Mouse (Mus musculus) erythroblast, embryonic 14.5 days (primary cell): ENCODE results near the gene Gm20661. TPM values are rescaled to one million over a fixed set of nuclear protein-coding genes. Genes with fewer than 3 reads are reported as not detected.

ENCODE experiments used
- H3K27me3 ChIP-seq: 2 replicates; pipeline ENCODE4 v1.6.1; 2012; ENCODE audit warnings: inconsistent platforms; ENCODE audit not compliant: control insufficient read depth
- H3K36me3 ChIP-seq: 2 replicates; pipeline ENCODE4 v1.6.1; 2012; ENCODE audit warnings: mild to moderate bottlenecking, inconsistent platforms; ENCODE audit not compliant: control insufficient read depth
- H3K4me1 ChIP-seq: 2 replicates; pipeline ENCODE4 v1.6.1; 2012; ENCODE audit warnings: inconsistent platforms; ENCODE audit not compliant: control insufficient read depth
- H3K4me3 ChIP-seq: replicated peaks from 2 replicates; pipeline ENCODE3; 2012; ENCODE audit warnings: moderate library complexity, mild to moderate bottlenecking, inconsistent platforms
- H3K9me3 ChIP-seq: 2 replicates; pipeline ENCODE4 v1.6.1; 2012; ENCODE audit warnings: low read length, inconsistent platforms, mixed read lengths; ENCODE audit not compliant: control insufficient read depth
- GATA1 ChIP-seq: IDR thresholded peaks from 2 replicates; pipeline ENCODE4 v1.6.1; 2012; ENCODE audit warnings: low read length, inconsistent platforms, mixed read lengths
- TAL1 ChIP-seq: IDR thresholded peaks from 3 replicates; pipeline ENCODE4 v1.6.1; 2012; ENCODE audit warnings: low read length, inconsistent platforms, mixed read lengths
- polyA plus RNA-seq: library from polyadenylated mRNA; stranded (reverse); fragments of >175 nt; gene quantifications from 2 replicates; pipeline ENCODE4 v1.2.3, GENCODE M21; 2012

The Gm20661 gene
- polyA plus RNA-seq, 1 experiment, result 0.06 TPM

- Histone ChIP-seq H3K36me3 (peaks cover 26% of the 10 kb centered on the region), H3K9me3 (no peaks in the 10 kb centered on the region), H3K4me1 (peaks cover 36% of the 10 kb centered on the region), H3K27me3 (no peaks in the 10 kb centered on the region; the same call in 1 of the 2 replicates), H3K4me3 (peak within 1 kb of the TSS; percentile 84)
- TF ChIP-seq GATA1 (no peak), TAL1 (no peak)
Measured at GRCm38 (mm10) chr9:107949922-107950235, 33.0 kb upstream of the Gm20661 start, which contains the start of gene Traip. Gene Traip, plus strand, starts transcription at chr9:107950136.

- Histone ChIP-seq H3K4me1 (peaks cover 37% of the 10 kb centered on the region), H3K27me3 (no peaks in the 10 kb centered on the region; the same call in 1 of the 2 replicates), H3K36me3 (peaks cover 34% of the 10 kb centered on the region), H3K9me3 (no peaks in the 10 kb centered on the region), H3K4me3 (peak overlapping the region; percentile 84)
- TF ChIP-seq TAL1 (no peak), GATA1 (peak; percentile 67)
Measured at GRCm38 (mm10) chr9:107950460-107951355, 32.1 kb upstream of the Gm20661 start.

DNA sequence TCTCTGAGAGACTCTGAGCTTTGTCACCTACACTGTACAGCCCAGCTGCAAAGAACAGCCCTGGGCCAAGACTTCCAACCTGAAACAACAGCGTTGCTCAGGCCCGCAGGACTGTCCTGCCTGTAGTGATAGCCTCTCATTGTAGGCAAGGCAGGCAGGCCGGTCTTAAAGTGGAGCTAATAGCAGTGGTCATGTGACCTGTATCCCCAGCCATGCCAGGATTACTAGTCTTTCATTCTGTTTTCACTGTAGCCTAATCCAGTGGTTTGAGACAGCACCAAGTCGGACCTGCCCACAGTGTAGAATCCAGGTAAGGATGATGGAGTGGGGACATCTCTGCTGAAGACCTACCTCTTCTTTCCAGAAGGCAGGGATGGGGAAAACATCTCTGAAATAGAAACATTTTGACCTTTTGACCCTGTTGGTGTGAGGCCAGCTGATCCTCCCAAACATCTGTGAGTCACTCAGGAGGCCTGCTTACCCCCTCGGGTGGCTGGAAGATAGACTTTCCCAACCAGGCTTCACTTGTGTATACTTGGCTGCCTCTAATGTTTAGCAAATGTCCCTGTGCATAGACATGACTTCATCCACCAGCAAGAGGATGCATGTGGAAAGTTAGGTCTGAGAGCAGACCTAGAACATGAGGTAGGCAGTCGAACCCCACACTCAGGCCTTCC is 27.1 kb upstream of the Gm20661 start:
- Histone ChIP-seq H3K9me3 (no peaks in the 10 kb centered on the region), H3K36me3 (peaks cover 85% of the 10 kb centered on the region), H3K27me3 (no peaks in the 10 kb centered on the region), H3K4me1 (peaks cover 24% of the 10 kb centered on the region), H3K4me3 (no peak overlapping the region)
- TF ChIP-seq GATA1, result no peak
- no peak for TF ChIP-seq TAL1

- no peak for TF ChIP-seq TAL1
- no peak for TF ChIP-seq GATA1
- Histone ChIP-seq H3K4me3 (no peak overlapping the region), H3K27me3 (no peaks in the 10 kb centered on the region), H3K4me1 (peaks cover 12% of the 10 kb centered on the region), H3K9me3 (no peaks in the 10 kb centered on the region), H3K36me3 (peaks cover 94% of the 10 kb centered on the region)
Measured at GRCm38 (mm10) chr9:107957141-107957540, 25.7 kb upstream of the Gm20661 start.

- Histone ChIP-seq H3K36me3 (peaks cover 100% of the 10 kb centered on the region), H3K4me3 (no peak overlapping the region), H3K4me1 (peaks cover 15% of the 10 kb centered on the region), H3K27me3 (no peaks in the 10 kb centered on the region), H3K9me3 (no peaks in the 10 kb centered on the region)
- TF ChIP-seq GATA1 (no peak), TAL1 (no peak)
Measured at GRCm38 (mm10) chr9:107959896-107960295, 23.0 kb upstream of the Gm20661 start.

- no peak overlapping the region for H3K4me3 ChIP-seq
- no peaks in the 10 kb centered on the region for H3K9me3 ChIP-seq
- no peak for TF ChIP-seq GATA1
- no peak for TF ChIP-seq TAL1
- peaks cover 100% of the 10 kb centered on the region for H3K36me3 ChIP-seq
- no peaks in the 10 kb centered on the region for H3K27me3 ChIP-seq
- peaks cover 15% of the 10 kb centered on the region for H3K4me1 ChIP-seq
Measured at GRCm38 (mm10) chr9:107960928-107961327, 21.9 kb upstream of the Gm20661 start.

GRCm38 (mm10) chr9:107961351-107961762 is 21.5 kb upstream of the Gm20661 start:
- Histone ChIP-seq H3K36me3 (peaks cover 100% of the 10 kb centered on the region), H3K9me3 (no peaks in the 10 kb centered on the region), H3K4me3 (no peak overlapping the region), H3K4me1 (peaks cover 17% of the 10 kb centered on the region), H3K27me3 (no peaks in the 10 kb centered on the region)
- TF ChIP-seq TAL1, result no peak

DNA sequence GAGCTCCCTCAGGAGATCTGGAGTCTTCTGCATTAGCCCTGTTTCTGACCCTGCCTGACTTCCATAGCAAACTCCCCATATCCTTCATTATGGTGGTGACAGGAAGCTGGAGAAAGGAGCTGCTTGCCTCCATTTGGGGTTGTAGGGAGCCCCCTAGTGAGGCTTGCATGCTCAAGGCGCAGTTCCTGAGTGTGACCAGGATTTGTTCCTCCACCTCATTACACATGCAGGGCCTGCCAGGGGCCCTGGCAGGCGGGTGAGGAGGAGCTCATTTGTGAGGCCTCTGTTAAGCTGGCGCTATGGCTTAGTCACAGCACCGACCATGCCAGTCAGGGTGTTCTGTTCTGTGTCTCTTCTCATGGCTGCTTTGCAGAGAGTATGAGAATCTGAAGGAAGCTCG is 21.0 kb upstream of the Gm20661 start:
- H3K4me1 ChIP-seq, result peaks cover 22% of the 10 kb centered on the region
- peaks cover 100% of the 10 kb centered on the region for H3K36me3 ChIP-seq

DNA sequence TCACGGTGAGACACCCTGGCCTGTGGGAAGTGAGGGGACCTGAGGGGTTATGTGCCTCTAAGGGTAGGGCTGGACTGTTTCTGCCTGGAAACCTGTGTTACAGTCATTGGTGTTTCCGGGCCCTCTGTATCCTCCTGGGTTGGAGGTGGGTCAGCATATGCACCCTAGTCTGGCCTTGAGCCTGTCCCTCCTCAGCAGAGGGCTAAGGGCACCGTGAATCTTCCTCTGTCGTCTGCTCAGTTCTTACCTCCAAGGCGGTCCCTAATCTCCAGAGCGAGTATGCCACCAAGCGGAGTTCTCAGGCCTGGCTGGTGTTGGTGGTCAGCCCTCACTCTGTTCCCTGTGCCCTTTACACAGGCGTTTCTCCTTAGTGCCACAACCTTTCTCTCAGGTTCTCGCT is 19.9 kb upstream of the Gm20661 start:
- Histone ChIP-seq H3K27me3 (no peaks in the 10 kb centered on the region), H3K36me3 (peaks cover 99% of the 10 kb centered on the region), H3K4me1 (peaks cover 23% of the 10 kb centered on the region), H3K9me3 (no peaks in the 10 kb centered on the region), H3K4me3 (no peak overlapping the region)
- TF ChIP-seq GATA1 (no peak), TAL1 (no peak)

More for the DNA sequence above, 21.0 kb upstream of the Gm20661 start:
- no peaks in the 10 kb centered on the region for H3K27me3 ChIP-seq
- no peak for TF ChIP-seq TAL1
- no peak overlapping the region for H3K4me3 ChIP-seq
- no peaks in the 10 kb centered on the region for H3K9me3 ChIP-seq
